In genomic region chr9:53272714-53273113, GRCm38 (mm10) we compare ENCODE assay signal across 26 mouse cellular contexts. TPM values are rescaled to one million over a fixed set of nuclear protein-coding genes. Genes with fewer than 3 reads are reported as not detected.
DNase-seq lines count a peak whose midpoint lies in the region; ATAC-seq and TF ChIP-seq lines count a peak whose summit lies in the region.
"Had no signal": no experiment of that assay in that cellular context is flagged by ENCODE, and none has a peak within 500 bp of the region (broad histone marks: within the 10 kb centered on the region; RNA-seq: fewer than 3 reads in every experiment).

No protein-coding gene starts in this region.

- H3K4me2 ChIP-seq in limb, embryonic 12.5 days: no peak overlapping the region
- no peak overlapping the region for H3K4me2 ChIP-seq in limb, embryonic 14.5 days (replicated peaks; ENCODE audit: low read depth, low read length, severe bottlenecking)
- H3K4me2 ChIP-seq: forebrain, embryonic 12.5 days; heart, embryonic 15.5 days; hindbrain, embryonic 13.5 days; liver, embryonic 11.5 days; midbrain, embryonic 13.5 days; neural tube, embryonic 12.5 days had no signal

- H3K36me3 ChIP-seq in limb, embryonic 12.5 days: no peaks in the 10 kb centered on the region
- no peaks in the 10 kb centered on the region for H3K36me3 ChIP-seq in limb, embryonic 10.5 days
- H3K36me3 ChIP-seq in limb, embryonic 14.5 days (ENCODE audit: control insufficient read depth, insufficient read depth, low read length): no peaks in the 10 kb centered on the region
- H3K36me3 ChIP-seq: forebrain, embryonic 12.5 days; heart, embryonic 15.5 days; hindbrain, embryonic 13.5 days; midbrain, embryonic 13.5 days; neural tube, embryonic 12.5 days had no signal

- H3K9ac ChIP-seq in limb, embryonic 12.5 days (replicated peaks): no peak overlapping the region
- no peak overlapping the region; the same call in 1 of the 2 replicates for H3K9ac ChIP-seq in limb, embryonic 14.5 days (ENCODE audit: low read depth, low read length, severe bottlenecking)
- H3K9ac ChIP-seq: forebrain, embryonic 12.5 days; heart, embryonic 15.5 days; hindbrain, embryonic 13.5 days; liver, postnatal 0 days; midbrain, embryonic 13.5 days; neural tube, embryonic 12.5 days had no signal

- no peak overlapping the region for H3K4me3 ChIP-seq in limb, embryonic 12.5 days (replicated peaks)
- no peak overlapping the region for H3K4me3 ChIP-seq in limb, embryonic 10.5 days
- H3K4me3 ChIP-seq in limb, embryonic 14.5 days (replicated peaks; ENCODE audit: low read length): no peak overlapping the region
- H3K4me3 ChIP-seq: forebrain, embryonic 12.5 days; heart, embryonic 15.5 days; hindbrain, embryonic 13.5 days; megakaryocyte, embryonic 14.5 days; midbrain, embryonic 13.5 days; neural tube, embryonic 12.5 days had no signal

- H3K4me1 ChIP-seq in limb, embryonic 12.5 days (replicated peaks): peaks cover 9% of the 10 kb centered on the region
- peaks cover 7% of the 10 kb centered on the region; the same call in 1 of the 2 replicates for H3K4me1 ChIP-seq in limb, embryonic 10.5 days
- peaks cover 7% of the 10 kb centered on the region for H3K4me1 ChIP-seq in limb, embryonic 14.5 days (ENCODE audit: control insufficient read depth, insufficient read depth, low read length)
- H3K4me1 ChIP-seq: forebrain, embryonic 12.5 days; hindbrain, embryonic 13.5 days; midbrain, embryonic 13.5 days; neural tube, embryonic 12.5 days had no signal

- no peak for TF ChIP-seq POLR2A in limb, embryonic 14.5 days (IDR thresholded peaks at IDR 0.05; ENCODE audit: borderline replicate concordance, extremely low read depth, insufficient read depth, insufficient read length)

- no peak for ATAC-seq in limb, embryonic 12.5 days (ENCODE audit: insufficient number of reproducible peaks, insufficient read depth, low FRiP score, low TSS enrichment, low read depth)
- no peak for ATAC-seq in limb, embryonic 14.5 days (ENCODE audit: low FRiP score, low read depth)
- no peak for ATAC-seq in erythroid progenitor cell, adult 5-6 weeks (replicated peaks; ENCODE audit: low FRiP score, poor library complexity, severe bottlenecking)
- ATAC-seq: liver, postnatal 0 days; midbrain, embryonic 13.5 days had no signal

- 70% methylated on average over 4 of the region's 4 CpGs for WGBS in limb, embryonic 12.5 days
- 83% methylated on average over 4 of the region's 4 CpGs for WGBS in limb, embryonic 10.5 days
- 74% methylated on average over 4 of the region's 4 CpGs for WGBS in limb, embryonic 14.5 days

- DNase-seq in heart, adult 11 months: peak; percentile 28
- no peak for DNase-seq in heart, adult 8-10 months (ENCODE audit: low spot score)
- DNase-seq in limb, embryonic 10.5 days (ENCODE audit: low spot score): no peak
- peak; percentile 52 for DNase-seq in R1 (ENCODE audit: low read depth, low spot score)
- DNase-seq in limb, embryonic 14.5 days (ENCODE audit: low spot score): no peak
- DNase-seq: cerebellum, adult 11 months; cerebellum, adult 9-11 months; gastrocnemius, postnatal 36 days; heart, postnatal 36 days; kidney, postnatal 25 days; layer of hippocampus, adult 9-11 months; left cerebral cortex, postnatal 4 days; liver, postnatal 0 days; right cerebral cortex, postnatal 14 days; spleen, adult 18-20 months; thymus, postnatal 25 days had no signal

- no peaks in the 10 kb centered on the region for H3K9me3 ChIP-seq in limb, embryonic 12.5 days
- H3K9me3 ChIP-seq in limb, embryonic 10.5 days (replicated peaks): no peaks in the 10 kb centered on the region
- H3K9me3 ChIP-seq in limb, embryonic 14.5 days (ENCODE audit: control insufficient read depth, low read length): no peaks in the 10 kb centered on the region
- H3K9me3 ChIP-seq: forebrain, embryonic 12.5 days; heart, embryonic 15.5 days; hindbrain, embryonic 13.5 days; megakaryocyte, embryonic 14.5 days; midbrain, embryonic 13.5 days; neural tube, embryonic 12.5 days had no signal

- peak overlapping the region; percentile 50; the same call in 1 of the 2 replicates for H3K27ac ChIP-seq in limb, embryonic 12.5 days
- H3K27ac ChIP-seq in limb, embryonic 10.5 days: no peak overlapping the region
- 0 out of 2 replicates have a peak overlapping the region, but pooled peaks have one; percentile 43 for H3K27ac ChIP-seq in limb, embryonic 14.5 days (replicated peaks; ENCODE audit: low read depth, low read length)
- H3K27ac ChIP-seq: forebrain, embryonic 12.5 days; hindbrain, embryonic 13.5 days; midbrain, embryonic 13.5 days; neural tube, embryonic 12.5 days had no signal

- H3K27me3 ChIP-seq in limb, embryonic 12.5 days: no peaks in the 10 kb centered on the region
- H3K27me3 ChIP-seq in limb, embryonic 10.5 days (ENCODE audit: low read depth, poor library complexity, severe bottlenecking): no peaks in the 10 kb centered on the region
- H3K27me3 ChIP-seq in limb, embryonic 14.5 days (ENCODE audit: control insufficient read depth, insufficient read depth, low read length): no peaks in the 10 kb centered on the region
- H3K27me3 ChIP-seq: heart, embryonic 15.5 days; hindbrain, embryonic 13.5 days; megakaryocyte, embryonic 14.5 days; midbrain, embryonic 13.5 days; neural tube, embryonic 12.5 days had no signal

RNA-seq across cellular contexts. Expression of gene Ddx10, which starts 24.9 kb away (rescaled TPM):
- 10 to 100 TPM in 1 of 4 experiments, 1 to 10 TPM in 3; 9.5 to 10.5 (median 9.7) TPM for total RNA-seq in heart, adult 8-10 months (2022)
- 31.0 and 31.8 TPM in 2 replicates for polyA plus RNA-seq in limb, embryonic 12.5 days (2016; fragmentation: Nextera tagmentation; extraction: Ambion mirVana)
- 29.2 and 32.2 TPM in 2 replicates for polyA plus RNA-seq in limb, embryonic 10.5 days (2016; fragmentation: Nextera tagmentation; extraction: Ambion mirVana)
- polyA plus RNA-seq in limb, embryonic 14.5 days (2012; rRNA removed): 8.5 and 14.3 TPM in 2 replicates
- 26.9 and 27.4 TPM in 2 replicates for polyA plus RNA-seq in limb, embryonic 14.5 days (2014; fragmentation: Nextera tagmentation; extraction: Ambion mirVana)
- 4.0 and 14.7 TPM in 2 replicates for total RNA-seq in erythroid progenitor cell, adult 5-6 weeks (2015; ENCODE audit: low replicate concordance)
- 3.4 and 4.0 TPM in 2 replicates for total RNA-seq in erythroid progenitor cell, adult 5-6 weeks (2017; ENCODE audit: low replicate concordance)

RNA-seq across cellular contexts. Expression of gene Exph5, which starts 28.8 kb away (rescaled TPM):
- under 1 TPM; 0.13 to 0.56 (median 0.24) TPM for total RNA-seq in heart, adult 8-10 months (2022)
- polyA plus RNA-seq in limb, embryonic 12.5 days (2016; fragmentation: Nextera tagmentation; extraction: Ambion mirVana): 1.4 TPM in 2 replicates
- 0.83 and 1.2 TPM in 2 replicates for polyA plus RNA-seq in limb, embryonic 10.5 days (2016; fragmentation: Nextera tagmentation; extraction: Ambion mirVana)
- polyA plus RNA-seq in limb, embryonic 14.5 days (2012; rRNA removed): 0.29 and 0.47 TPM in 2 replicates
- 1.9 and 2.3 TPM in 2 replicates for polyA plus RNA-seq in limb, embryonic 14.5 days (2014; fragmentation: Nextera tagmentation; extraction: Ambion mirVana)
- not detected in 2 replicates for total RNA-seq in erythroid progenitor cell, adult 5-6 weeks (2015; ENCODE audit: low replicate concordance)
- not detected in 2 replicates for total RNA-seq in erythroid progenitor cell, adult 5-6 weeks (2017; ENCODE audit: low replicate concordance)
- total RNA-seq: common myeloid progenitor, adult 5-6 weeks had no signal

Comparison
In these comparisons a context has a peak if more than half of its experiments do, and no peak if none do; other contexts are left out.
1. DNase-seq: peak in heart, adult 11 months (single experiment) and R1 (single experiment); none in heart, adult 8-10 months (single experiment), limb, embryonic 10.5 days (single experiment) and limb, embryonic 14.5 days (single experiment).